ENCODE assay signal across 28 mouse cellular contexts in the genomic region with DNA sequence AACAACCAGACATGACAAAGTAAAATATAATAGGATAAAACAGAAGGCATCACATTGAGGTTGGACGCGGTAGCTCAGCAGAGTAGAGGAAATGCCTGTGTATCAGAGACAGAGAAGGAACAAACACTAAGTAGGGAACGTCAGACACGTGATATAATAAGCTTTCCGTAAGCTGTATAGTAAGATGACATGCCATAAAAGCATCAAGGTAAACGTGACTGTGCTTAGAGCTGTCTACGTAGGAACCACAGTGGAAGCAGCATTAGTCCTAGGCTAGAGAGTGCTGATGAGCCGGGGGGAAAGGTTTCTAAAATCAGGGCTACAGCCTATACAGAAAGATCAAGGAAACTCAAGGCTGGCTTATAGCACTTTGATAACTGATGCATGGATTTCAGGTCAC. TPM values are rescaled to one million over a fixed set of nuclear protein-coding genes. Genes with fewer than 3 reads are reported as not detected.
A peak's percentile ranks its signal among the peaks of the same experiment; 100 is the strongest.
DNase-seq lines count a peak whose midpoint lies in the region; ATAC-seq lines count a peak whose summit lies in the region.
"Had no signal": no experiment of that assay in that cellular context is flagged by ENCODE, and none has a peak within 500 bp of the region (broad histone marks: within the 10 kb centered on the region; RNA-seq: fewer than 3 reads in every experiment).

No protein-coding gene starts in this region.

- DNase-seq in heart, adult 11 months, result peak; percentile 39
- DNase-seq in heart, embryonic 10.5 days (ENCODE audit: low spot score), result no peak
- no peak for DNase-seq in cerebellum, adult 9-10 months
- no peak for DNase-seq in lung, postnatal 36 days
- DNase-seq: adrenal gland, postnatal 14 days; cerebellum, adult 18-20 months; cerebellum, postnatal 10 days; embryo, embryonic 11 days; gastrocnemius, postnatal 36 days; heart, adult 18-20 months; heart, postnatal 14 days had no signal

- peak; percentile 67 for ATAC-seq in midbrain, embryonic 15.5 days (replicated peaks)
- no peak for ATAC-seq in midbrain, embryonic 13.5 days
- peak; percentile 66; the same call in 1 of the 2 replicates for ATAC-seq in intestine, embryonic 16.5 days
- ATAC-seq: forebrain, embryonic 14.5 days; Patski had no signal

- H3K4me1 ChIP-seq in heart, embryonic 10.5 days, result no peaks in the 10 kb centered on the region
- H3K4me1 ChIP-seq in midbrain, embryonic 15.5 days, result 0 out of 2 replicates have a peak, but pooled peaks cover 3% of the 10 kb centered on the region
- H3K4me1 ChIP-seq in midbrain, embryonic 13.5 days (replicated peaks), result no peaks in the 10 kb centered on the region
- H3K4me1 ChIP-seq in intestine, embryonic 16.5 days (ENCODE audit: control insufficient read depth, insufficient read depth, low read length), result no peaks in the 10 kb centered on the region
- H3K4me1 ChIP-seq: embryonic facial prominence, embryonic 15.5 days; forebrain, embryonic 10.5 days; heart, embryonic 15.5 days; hindbrain, embryonic 10.5 days; hindbrain, embryonic 15.5 days had no signal

- no peak overlapping the region for H3K4me2 ChIP-seq in midbrain, embryonic 15.5 days
- no peak overlapping the region for H3K4me2 ChIP-seq in midbrain, embryonic 13.5 days (replicated peaks)
- H3K4me2 ChIP-seq in intestine, embryonic 16.5 days (ENCODE audit: low read depth, low read length), result no peak overlapping the region
- H3K4me2 ChIP-seq: embryonic facial prominence, embryonic 15.5 days; heart, embryonic 11.5 days; heart, embryonic 15.5 days; hindbrain, embryonic 15.5 days had no signal

- no peak overlapping the region for H3K4me3 ChIP-seq in heart, embryonic 10.5 days
- H3K4me3 ChIP-seq in midbrain, embryonic 15.5 days, result no peak overlapping the region
- no peak overlapping the region for H3K4me3 ChIP-seq in midbrain, embryonic 13.5 days (replicated peaks)
- no peak overlapping the region for H3K4me3 ChIP-seq in intestine, embryonic 16.5 days (ENCODE audit: low read length)
- H3K4me3 ChIP-seq: embryonic facial prominence, embryonic 15.5 days; erythroblast, embryonic 14.5 days; forebrain, embryonic 10.5 days; heart, embryonic 15.5 days; hindbrain, embryonic 10.5 days; hindbrain, embryonic 15.5 days had no signal

- no peaks in the 10 kb centered on the region for H3K9me3 ChIP-seq in heart, embryonic 10.5 days
- H3K9me3 ChIP-seq in midbrain, embryonic 15.5 days, result no peaks in the 10 kb centered on the region
- no peaks in the 10 kb centered on the region for H3K9me3 ChIP-seq in midbrain, embryonic 13.5 days
- H3K9me3 ChIP-seq in intestine, embryonic 16.5 days (ENCODE audit: control insufficient read depth, low read length), result no peaks in the 10 kb centered on the region
- H3K9me3 ChIP-seq: embryonic facial prominence, embryonic 15.5 days; forebrain, embryonic 10.5 days; heart, embryonic 15.5 days; hindbrain, embryonic 10.5 days; hindbrain, embryonic 15.5 days had no signal

- WGBS in heart, embryonic 10.5 days, result 79% methylated on average over 8 of the region's 8 CpGs
- 63% methylated on average over 8 of the region's 8 CpGs for WGBS in midbrain, embryonic 15.5 days
- 80% methylated on average over 8 of the region's 8 CpGs for WGBS in midbrain, embryonic 13.5 days
- WGBS in intestine, embryonic 16.5 days, result 69% methylated on average over 8 of the region's 8 CpGs

- H3K27me3 ChIP-seq in heart, embryonic 10.5 days (ENCODE audit: insufficient read depth, poor library complexity, severe bottlenecking), result no peaks in the 10 kb centered on the region
- no peaks in the 10 kb centered on the region for H3K27me3 ChIP-seq in midbrain, embryonic 15.5 days (replicated peaks)
- H3K27me3 ChIP-seq in midbrain, embryonic 13.5 days, result no peaks in the 10 kb centered on the region
- no peaks in the 10 kb centered on the region for H3K27me3 ChIP-seq in intestine, embryonic 16.5 days (replicated peaks; ENCODE audit: control insufficient read depth, insufficient read depth, low read length)
- H3K27me3 ChIP-seq: CH12.LX; embryonic facial prominence, embryonic 15.5 days; heart, embryonic 15.5 days; hindbrain, embryonic 15.5 days had no signal

- no peak overlapping the region for H3K27ac ChIP-seq in heart, embryonic 10.5 days
- H3K27ac ChIP-seq in midbrain, embryonic 15.5 days, result 0 out of 2 replicates have a peak overlapping the region, but pooled peaks have one; percentile 45
- no peak overlapping the region for H3K27ac ChIP-seq in midbrain, embryonic 13.5 days
- no peak overlapping the region for H3K27ac ChIP-seq in intestine, embryonic 16.5 days (ENCODE audit: low read length)
- H3K27ac ChIP-seq: embryonic facial prominence, embryonic 15.5 days; forebrain, embryonic 10.5 days; heart, embryonic 15.5 days; hindbrain, embryonic 10.5 days; hindbrain, embryonic 15.5 days had no signal

- H3K9ac ChIP-seq in midbrain, embryonic 15.5 days, result no peak overlapping the region
- H3K9ac ChIP-seq in midbrain, embryonic 13.5 days (replicated peaks), result no peak overlapping the region
- no peak overlapping the region for H3K9ac ChIP-seq in intestine, embryonic 16.5 days (ENCODE audit: low read depth, low read length)
- H3K9ac ChIP-seq: embryonic facial prominence, embryonic 15.5 days; heart, embryonic 15.5 days; hindbrain, embryonic 15.5 days had no signal

- H3K36me3 ChIP-seq in heart, embryonic 10.5 days, result no peaks in the 10 kb centered on the region
- H3K36me3 ChIP-seq in midbrain, embryonic 15.5 days (replicated peaks), result no peaks in the 10 kb centered on the region
- H3K36me3 ChIP-seq in midbrain, embryonic 13.5 days, result no peaks in the 10 kb centered on the region
- no peaks in the 10 kb centered on the region for H3K36me3 ChIP-seq in intestine, embryonic 16.5 days (ENCODE audit: control insufficient read depth, insufficient read depth, low read length)
- H3K36me3 ChIP-seq: forebrain, embryonic 10.5 days; heart, embryonic 15.5 days; hindbrain, embryonic 10.5 days; hindbrain, embryonic 15.5 days had no signal

RNA-seq across cellular contexts. Expression of gene Txndc8, which starts 41.4 kb away (rescaled TPM):
- polyA plus RNA-seq in heart, embryonic 10.5 days (2016; fragmentation: Nextera tagmentation; extraction: Ambion mirVana), result not detected in 2 replicates
- polyA plus RNA-seq in midbrain, embryonic 15.5 days (2015; fragmentation: Nextera tagmentation; extraction: Ambion mirVana), result not detected in 2 replicates
- polyA plus RNA-seq in midbrain, embryonic 13.5 days (2015; fragmentation: Nextera tagmentation; extraction: Ambion mirVana), result not detected in 2 replicates
- not detected in 2 replicates for polyA plus RNA-seq in intestine, embryonic 16.5 days (2015; fragmentation: Nextera tagmentation; extraction: Ambion mirVana)
- polyA plus RNA-seq: activated CD4-positive, CD25-positive, alpha-beta regulatory T cell, adult 4 months; C2C12; embryonic facial prominence, embryonic 11.5 days; embryonic facial prominence, embryonic 15.5 days; erythroblast, embryonic 14.5 days; forebrain, embryonic 10.5 days; forebrain, embryonic 14.5 days; heart, embryonic 11.5 days; heart, embryonic 15.5 days; hindbrain, embryonic 10.5 days; hindbrain, embryonic 15.5 days; inflammation-experienced regulatory T-cells, adult 6 months; Patski had no signal
